Comparison of ENCODE assay signal across 10 mouse cellular contexts in the genomic region with DNA sequence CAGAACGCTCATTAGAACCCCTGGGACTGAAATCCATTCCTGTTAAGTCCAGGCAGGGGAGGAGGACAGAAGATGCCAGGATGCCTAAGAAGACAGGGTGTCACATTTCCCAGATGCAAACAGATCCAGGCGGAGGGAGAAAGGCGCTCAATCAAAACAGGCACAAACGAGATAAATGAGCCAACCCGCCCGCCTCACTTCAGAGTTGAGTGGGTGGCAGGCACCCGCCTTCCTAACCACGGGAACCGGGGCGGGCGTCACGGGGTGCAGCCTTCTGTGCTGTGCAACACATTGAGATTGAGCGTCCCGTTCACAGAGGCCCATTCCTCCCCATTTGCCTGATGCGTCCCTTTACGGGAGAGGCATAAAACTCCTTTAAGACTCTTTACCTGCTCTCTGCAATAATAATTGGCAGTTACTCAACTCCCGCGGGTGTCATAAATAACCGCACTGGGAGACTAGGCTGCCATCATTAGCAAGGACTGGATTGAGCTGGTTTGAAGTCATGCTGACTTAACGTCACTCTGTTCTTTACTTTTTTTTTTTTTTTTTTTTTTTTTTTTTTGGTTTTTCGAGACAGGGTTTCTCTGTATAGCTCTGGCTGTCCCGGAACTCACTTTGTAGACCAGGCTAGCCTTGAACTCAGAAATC. TPM values are rescaled to one million over a fixed set of nuclear protein-coding genes. Genes with fewer than 3 reads are reported as not detected.
DNase-seq lines count a peak whose midpoint lies in the region; ATAC-seq and TF ChIP-seq lines count a peak whose summit lies in the region.
"Had no signal": no experiment of that assay in that cellular context is flagged by ENCODE, and none has a peak within 500 bp of the region (broad histone marks: within the 10 kb centered on the region; RNA-seq: fewer than 3 reads in every experiment).

No protein-coding gene starts in this region.

- no peak for TF ChIP-seq EP300 in ES-Bruce4 (IDR thresholded peaks at IDR 0.05; ENCODE audit: insufficient read depth, low read depth, low read length)

- H3K4me3 ChIP-seq in hindbrain, postnatal 0 days (ENCODE audit: low read length), result no peak overlapping the region
- H3K4me3 ChIP-seq in hindbrain, embryonic 12.5 days, result no peak overlapping the region
- H3K4me3 ChIP-seq in ES-Bruce4 (ENCODE audit: low read depth, low read length), result peak overlapping the region; percentile 1; the same call in 1 of the 2 replicates

- H3K9me3 ChIP-seq in hindbrain, postnatal 0 days (ENCODE audit: low read length), result no peaks in the 10 kb centered on the region
- no peaks in the 10 kb centered on the region for H3K9me3 ChIP-seq in hindbrain, embryonic 12.5 days (replicated peaks)
- no peaks in the 10 kb centered on the region for H3K9me3 ChIP-seq in ES-Bruce4 (replicated peaks; ENCODE audit: control insufficient read depth, insufficient read depth, low read length, poor library complexity, severe bottlenecking)

- no peak overlapping the region for H3K4me2 ChIP-seq in hindbrain, postnatal 0 days (ENCODE audit: low read depth, low read length)
- no peak overlapping the region for H3K4me2 ChIP-seq in hindbrain, embryonic 12.5 days (replicated peaks)

- no peaks in the 10 kb centered on the region for H3K4me1 ChIP-seq in hindbrain, postnatal 0 days (ENCODE audit: insufficient read depth, low read length)
- 0 out of 2 replicates have a peak, but pooled peaks cover 2% of the 10 kb centered on the region for H3K4me1 ChIP-seq in hindbrain, embryonic 12.5 days
- H3K4me1 ChIP-seq in ES-Bruce4 (ENCODE audit: control insufficient read depth, insufficient read depth, low read length), result no peaks in the 10 kb centered on the region

- peak; percentile 25 for DNase-seq in hindbrain, postnatal 0 days (ENCODE audit: low spot score)
- peak; percentile 58 for DNase-seq in fat pad, adult 2 months (ENCODE audit: extremely low read depth, low read depth, low spot score)
- peak; percentile 69 to 73 for DNase-seq in layer of hippocampus, postnatal 36 days
- DNase-seq in cerebellum, adult 11-12 months, result no peak
- no peak for DNase-seq in T-cell, adult 2 months (ENCODE audit: low spot score)
- DNase-seq in natural killer cell, adult 2 months (ENCODE audit: low spot score in 2 of 2), result no peak
- DNase-seq: heart, postnatal 14 days had no signal

- no peak for TF ChIP-seq POLR2A in ES-Bruce4 (IDR thresholded peaks at IDR 0.05; ENCODE audit: insufficient read depth, low read length)

- no peaks in the 10 kb centered on the region for H3K36me3 ChIP-seq in hindbrain, postnatal 0 days (ENCODE audit: insufficient read depth, low read length)
- H3K36me3 ChIP-seq in hindbrain, embryonic 12.5 days, result no peaks in the 10 kb centered on the region
- no peaks in the 10 kb centered on the region for H3K36me3 ChIP-seq in ES-Bruce4 (ENCODE audit: control insufficient read depth, insufficient read depth, low read length, poor library complexity, severe bottlenecking)

- no peak for ATAC-seq in hindbrain, postnatal 0 days
- ATAC-seq in hindbrain, embryonic 12.5 days (ENCODE audit: low FRiP score), result no peak

- no peak overlapping the region for H3K9ac ChIP-seq in hindbrain, postnatal 0 days (replicated peaks; ENCODE audit: low read length)
- H3K9ac ChIP-seq in hindbrain, embryonic 12.5 days, result no peak overlapping the region
- H3K9ac ChIP-seq in ES-Bruce4 (ENCODE audit: low read depth, poor library complexity, severe bottlenecking), result no peak overlapping the region

- no peaks in the 10 kb centered on the region for H3K27me3 ChIP-seq in hindbrain, postnatal 0 days (ENCODE audit: insufficient read depth, low read length)
- H3K27me3 ChIP-seq in hindbrain, embryonic 12.5 days, result peaks cover 9% of the 10 kb centered on the region; the same call in 1 of the 2 replicates
- no peaks in the 10 kb centered on the region for H3K27me3 ChIP-seq in ES-Bruce4 (ENCODE audit: control insufficient read depth, insufficient read depth, low read length, poor library complexity, severe bottlenecking)

- 59% methylated on average over 22 of the region's 22 CpGs for WGBS in hindbrain, postnatal 0 days
- WGBS in hindbrain, embryonic 12.5 days, result 59% methylated on average over 21 of the region's 22 CpGs

- TF ChIP-seq CTCF in hindbrain, postnatal 0 days (IDR thresholded peaks at IDR 0.05; ENCODE audit: low read depth), result no peak
- no peak for TF ChIP-seq CTCF in ES-Bruce4 (IDR thresholded peaks at IDR 0.05; ENCODE audit: low read depth, low read length)

- H3K27ac ChIP-seq in hindbrain, postnatal 0 days, result no peak overlapping the region
- H3K27ac ChIP-seq in hindbrain, embryonic 12.5 days, result no peak overlapping the region
- H3K27ac ChIP-seq in ES-Bruce4 (ENCODE audit: insufficient read depth, low read length), result no peak overlapping the region

RNA-seq across cellular contexts. Expression of a gene that starts 10.8 kb away (rescaled TPM):
- total RNA-seq in hindbrain, postnatal 0 days (2014; rRNA removed), result 55.2 and 61.1 TPM in 2 replicates
- 19.4 and 26.2 TPM in 2 replicates for polyA plus RNA-seq in hindbrain, postnatal 0 days (2015; fragmentation: Nextera tagmentation; extraction: Ambion mirVana)
- 12.0 and 14.6 TPM in 2 replicates for polyA plus RNA-seq in hindbrain, embryonic 12.5 days (2016; fragmentation: Nextera tagmentation; extraction: Ambion mirVana)
- 10.7 and 11.3 TPM in 2 replicates for polyA plus RNA-seq in ES-Bruce4 (2011; ENCODE audit: insufficient read depth, insufficient read length, low read depth, missing spikeins)
- total RNA-seq in layer of hippocampus, postnatal 36 days (2021), result 10 to 100 TPM; 62.5 to 66.6 TPM

RNA-seq across cellular contexts. Expression of a gene that starts 34.8 kb away (rescaled TPM):
- 6.1 and 12.8 TPM in 2 replicates for total RNA-seq in hindbrain, postnatal 0 days (2014; rRNA removed)
- 17.1 and 18.2 TPM in 2 replicates for polyA plus RNA-seq in hindbrain, postnatal 0 days (2015; fragmentation: Nextera tagmentation; extraction: Ambion mirVana)
- polyA plus RNA-seq in hindbrain, embryonic 12.5 days (2016; fragmentation: Nextera tagmentation; extraction: Ambion mirVana), result 22.9 and 26.3 TPM in 2 replicates
- polyA plus RNA-seq in ES-Bruce4 (2011; ENCODE audit: insufficient read depth, insufficient read length, low read depth, missing spikeins), result 44.5 and 48.7 TPM in 2 replicates
- 10 to 100 TPM; 15.2 to 15.7 TPM for total RNA-seq in layer of hippocampus, postnatal 36 days (2021)

RNA-seq across cellular contexts. Expression of a gene that starts 48.1 kb away (rescaled TPM):
- total RNA-seq in hindbrain, postnatal 0 days (2014; rRNA removed), result 31.3 and 47.0 TPM in 2 replicates
- polyA plus RNA-seq in hindbrain, postnatal 0 days (2015; fragmentation: Nextera tagmentation; extraction: Ambion mirVana), result 30.6 and 34.6 TPM in 2 replicates
- polyA plus RNA-seq in hindbrain, embryonic 12.5 days (2016; fragmentation: Nextera tagmentation; extraction: Ambion mirVana), result 97.3 and 99.4 TPM in 2 replicates
- not detected in 2 replicates for polyA plus RNA-seq in ES-Bruce4 (2011; ENCODE audit: insufficient read depth, insufficient read length, low read depth, missing spikeins)
- under 1 TPM in 1 of 2 experiments, not detected in 1; 0.12 TPM for total RNA-seq in layer of hippocampus, postnatal 36 days (2021)
- total RNA-seq: heart, postnatal 14 days had no signal
- polyA plus RNA-seq: lung, embryonic 16.5 days had no signal

Comparison
In these comparisons a context has a peak if more than half of its experiments do, and no peak if none do; other contexts are left out.
1. DNase-seq: peak in hindbrain, postnatal 0 days (single experiment), fat pad, adult 2 months (single experiment) and layer of hippocampus, postnatal 36 days (2 of 2); none in cerebellum, adult 11-12 months (single experiment), T-cell, adult 2 months (single experiment) and natural killer cell, adult 2 months (0 of 2).
2. RNA of a gene that starts 48.1 kb away (polyA plus RNA-seq): 97.3 to 99.4 TPM in hindbrain, embryonic 12.5 days and 30.6 to 34.6 TPM in hindbrain, postnatal 0 days; not detected in ES-Bruce4; every median in the first group is over 10 times any median in the second.